In the genomic region with DNA sequence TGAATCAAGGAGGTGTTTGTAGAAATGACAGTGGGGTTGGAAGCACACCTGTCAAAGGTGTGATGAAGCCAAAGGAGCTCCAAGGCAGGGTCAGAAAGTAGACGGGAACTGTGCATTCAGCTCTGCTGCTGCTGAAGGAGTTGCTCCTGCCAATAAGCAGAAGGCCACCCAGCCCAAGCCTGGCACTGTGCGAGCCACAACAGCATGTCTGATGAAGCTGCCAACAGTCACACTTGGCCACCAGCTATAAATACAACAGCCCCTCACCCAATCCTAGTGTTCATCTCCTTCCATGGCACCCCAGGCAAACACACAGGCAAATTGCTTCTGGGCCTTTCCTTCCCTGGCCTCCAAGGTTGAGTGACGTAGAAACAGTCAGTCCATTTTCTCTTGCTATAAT, we compare ENCODE assay signal across 13 mouse cellular contexts.
"Had no signal": no experiment of that assay in that cellular context is flagged by ENCODE, and none has a peak within 500 bp of the region (broad histone marks: within the 10 kb centered on the region; RNA-seq: fewer than 3 reads in every experiment).

No protein-coding gene starts in this region.

- H3K9me3 ChIP-seq: kidney, embryonic 15.5 days; limb, embryonic 15.5 days; liver, embryonic 12.5 days; megakaryocyte, embryonic 14.5 days; midbrain, embryonic 12.5 days had no signal

- H3K4me1 ChIP-seq: kidney, embryonic 15.5 days; limb, embryonic 15.5 days; liver, embryonic 12.5 days; megakaryocyte, embryonic 14.5 days had no signal

- DNase-seq: kidney, postnatal 14 days; lung, embryonic 14.5 days; lung, postnatal 10 days; lung, postnatal 4 days; right cerebral cortex, postnatal 4 days; spleen, adult 18-20 months; thymus, adult 2 months; thymus, postnatal 25 days had no signal

- H3K36me3 ChIP-seq: kidney, embryonic 15.5 days; limb, embryonic 15.5 days; liver, embryonic 12.5 days; midbrain, embryonic 12.5 days had no signal

- H3K27ac ChIP-seq: kidney, embryonic 15.5 days; limb, embryonic 15.5 days; liver, embryonic 12.5 days; midbrain, embryonic 12.5 days had no signal

- H3K9ac ChIP-seq: kidney, embryonic 15.5 days; limb, embryonic 15.5 days; liver, embryonic 12.5 days; lung, embryonic 14.5 days; midbrain, embryonic 12.5 days had no signal

- ATAC-seq: liver, embryonic 12.5 days had no signal

- H3K27me3 ChIP-seq: limb, embryonic 15.5 days; liver, embryonic 12.5 days; midbrain, embryonic 12.5 days had no signal

- H3K4me2 ChIP-seq: kidney, embryonic 15.5 days; limb, embryonic 15.5 days; liver, embryonic 12.5 days; lung, embryonic 14.5 days; midbrain, embryonic 12.5 days had no signal

- H3K4me3 ChIP-seq: kidney, embryonic 15.5 days; limb, embryonic 15.5 days; liver, embryonic 12.5 days; megakaryocyte, embryonic 14.5 days; midbrain, embryonic 12.5 days had no signal
